Mouse (Mus musculus) G1E (cell line): ENCODE measurements around the gene Snx1. TPM values are rescaled to one million over a fixed set of nuclear protein-coding genes. Genes with fewer than 3 reads are reported as not detected.

Experiments
- ATAC-seq: 2 replicates; pipeline ENCODE4 v1.8.0; 2016; ENCODE audit warnings: mild to moderate bottlenecking; ENCODE audit not compliant: insufficient number of reproducible peaks, poor library complexity, low FRiP score, severe bottlenecking; ENCODE audit errors: extremely low read depth
- DNase-seq: peaks from one replicate; pipeline ENCODE4 v3.0.0; 2012; ENCODE audit warnings: low spot score
- H3K27me3 ChIP-seq: 2 replicates; pipeline ENCODE4 v1.6.1; 2012; ENCODE audit warnings: mild to moderate bottlenecking, low read length, inconsistent platforms; ENCODE audit not compliant: insufficient read depth
- H3K36me3 ChIP-seq: replicated peaks from 2 replicates; pipeline ENCODE3; 2012; ENCODE audit warnings: mild to moderate bottlenecking, inconsistent platforms
- H3K4me1 ChIP-seq: 2 replicates; pipeline ENCODE4 v1.6.1; 2012; ENCODE audit warnings: low read depth, low read length, inconsistent platforms, mixed read lengths; ENCODE audit not compliant: insufficient read depth
- H3K4me3 ChIP-seq: 2 replicates; pipeline ENCODE4 v1.5.1; 2012; ENCODE audit warnings: low read depth, mild to moderate bottlenecking, inconsistent platforms, low read length, moderate library complexity, mixed read lengths
- H3K9me3 ChIP-seq: replicated peaks from 2 replicates; pipeline ENCODE4 v1.6.1; 2012; ENCODE audit warnings: inconsistent platforms
- CTCF ChIP-seq: IDR thresholded peaks from 2 replicates; pipeline ENCODE4 v1.5.1; 2012; ENCODE audit warnings: low read depth, low read length, inconsistent platforms, mixed read lengths
- GATA1 ChIP-seq: IDR thresholded peaks from 2 replicates; pipeline ENCODE4 v1.6.1; 2012; ENCODE audit warnings: borderline replicate concordance, low read length, inconsistent platforms, mixed read lengths
- GATA2 ChIP-seq: IDR thresholded peaks from 2 replicates; pipeline ENCODE4 v1.6.1; 2012; ENCODE audit warnings: low read depth, low read length, inconsistent platforms, borderline replicate concordance
- POLR2AphosphoS5 ChIP-seq: IDR thresholded peaks from 2 replicates; pipeline ENCODE4 v1.6.1; 2012; ENCODE audit warnings: low read depth, low read length, inconsistent platforms; ENCODE audit not compliant: insufficient replicate concordance
- TAL1 ChIP-seq: conservative IDR thresholded peaks from 2 replicates; pipeline ENCODE4 v1.6.1; 2012; ENCODE audit warnings: low read depth, low read length, inconsistent platforms, mixed read lengths
- polyA plus RNA-seq: library from polyadenylated mRNA; stranded (reverse); fragments of >175 nt; gene quantifications from 2 replicates; pipeline ENCODE4 v1.2.3, GENCODE M21; 2012
- total RNA-seq, 2 experiments: library from RNA; stranded (forward) in 1 of 2; stranded (reverse) in 1 of 2; fragments of 200-1000 nt in 1 of 2; fragments of >200 nt in 1 of 2; fragmentation: Nextera tagmentation in 1 of 2; gene quantifications; 2 replicates each; pipeline ENCODE4 v1.2.3; 2014 to 2017

Snx1 gene
- total and polyA plus RNA-seq, 3 experiments = 81.1 to 230 (median 227) TPM

GRCm38 (mm10) chr9:66072754-66073153 is 53.6 kb downstream of the Snx1 start:
- Histone ChIP-seq H3K4me3 (no peak overlapping the region), H3K27me3 (peaks cover 48% of the 10 kb centered on the region), H3K36me3 (peaks cover 1% of the 10 kb centered on the region), H3K9me3 (peaks cover 3% of the 10 kb centered on the region; the same call in 1 of the 2 replicates), H3K4me1 (peaks cover 23% of the 10 kb centered on the region)
- ATAC-seq = no peak
- no peak for TF ChIP-seq CTCF
- TF ChIP-seq GATA2 = no peak
- TF ChIP-seq GATA1 = no peak
- TF ChIP-seq TAL1 = no peak
- no peak for TF ChIP-seq POLR2AphosphoS5
- DNase-seq = no peak

- no peak for TF ChIP-seq TAL1
- TF ChIP-seq CTCF = no peak
- no peak for TF ChIP-seq POLR2AphosphoS5
- TF ChIP-seq GATA1 = no peak
- no peak for TF ChIP-seq GATA2
- Histone ChIP-seq H3K4me3 (no peak overlapping the region), H3K9me3 (peaks cover 3% of the 10 kb centered on the region; the same call in 1 of the 2 replicates), H3K27me3 (peaks cover 37% of the 10 kb centered on the region), H3K4me1 (peaks cover 23% of the 10 kb centered on the region), H3K36me3 (peaks cover 27% of the 10 kb centered on the region)
- ATAC-seq = no peak
- no peak for DNase-seq
Observed at GRCm38 (mm10) chr9:66070151-66070550, 56.2 kb downstream of the Snx1 start.

- TF ChIP-seq POLR2AphosphoS5 (no peak), GATA1 (no peak), GATA2 (no peak), TAL1 (peak; percentile 22; the same call in 1 of the 2 replicates)
- peaks cover 31% of the 10 kb centered on the region for H3K27me3 ChIP-seq
- peak within 1 kb of the TSS; percentile 71 for H3K4me3 ChIP-seq
- DNase-seq = peak; percentile 79
- ATAC-seq = peak; percentile 87
- peaks cover 23% of the 10 kb centered on the region for H3K4me1 ChIP-seq
- H3K36me3 ChIP-seq = peaks cover 31% of the 10 kb centered on the region
- H3K9me3 ChIP-seq = peaks cover 3% of the 10 kb centered on the region; the same call in 1 of the 2 replicates
Observed at GRCm38 (mm10) chr9:66069583-66069982, 56.8 kb downstream of the Snx1 start, which contains the start of gene Snx22. Snx22 (minus strand) TSS chr9:66069719.

DNA sequence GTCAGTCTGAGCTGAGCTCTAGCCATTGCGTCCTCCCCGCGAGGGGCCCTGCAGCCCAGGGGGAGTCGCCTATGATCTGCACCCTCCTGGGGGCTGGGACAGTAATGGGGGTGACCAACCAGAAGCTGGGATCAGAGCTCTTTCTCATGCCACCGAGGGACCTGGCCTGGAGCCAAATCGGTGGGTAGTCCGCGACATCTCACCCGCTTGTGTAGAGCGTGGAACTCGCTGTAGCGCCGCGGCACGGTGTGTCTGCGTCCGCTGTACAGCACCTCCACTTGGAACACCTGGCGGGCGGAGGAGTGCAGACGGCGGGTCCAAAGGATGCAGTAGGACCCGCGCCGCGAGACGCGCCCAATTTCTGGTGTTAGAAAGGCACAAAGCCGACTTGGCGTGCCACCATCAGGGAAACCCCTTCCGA is 57.4 kb downstream of the Snx1 start:
- DNase-seq (no peak), ATAC-seq (no peak)
- H3K36me3 ChIP-seq = peaks cover 37% of the 10 kb centered on the region
- TF ChIP-seq GATA2 (no peak), CTCF (no peak), GATA1 (no peak), POLR2AphosphoS5 (no peak), TAL1 (no peak)
- H3K27me3 ChIP-seq = peaks cover 26% of the 10 kb centered on the region
- peak overlapping the region; percentile 71; the same call in 1 of the 2 replicates for H3K4me3 ChIP-seq
- H3K9me3 ChIP-seq = 0 out of 2 replicates have a peak, but pooled peaks cover 3% of the 10 kb centered on the region
- H3K4me1 ChIP-seq = peaks cover 23% of the 10 kb centered on the region

GRCm38 (mm10) chr9:66068056-66068455 is 58.3 kb downstream of the Snx1 start:
- Histone ChIP-seq H3K4me3 (no peak overlapping the region), H3K9me3 (0 out of 2 replicates have a peak, but pooled peaks cover 3% of the 10 kb centered on the region), H3K36me3 (peaks cover 46% of the 10 kb centered on the region), H3K27me3 (peaks cover 20% of the 10 kb centered on the region), H3K4me1 (peaks cover 25% of the 10 kb centered on the region)
- DNase-seq (no peak), ATAC-seq (no peak)
- no peak for TF ChIP-seq GATA1
- no peak for TF ChIP-seq CTCF
- TF ChIP-seq GATA2 = no peak
- no peak for TF ChIP-seq POLR2AphosphoS5
- TF ChIP-seq TAL1 = no peak

GRCm38 (mm10) chr9:66067542-66067941 is 58.8 kb downstream of the Snx1 start:
- peaks cover 30% of the 10 kb centered on the region for H3K4me1 ChIP-seq
- DNase-seq (no peak), ATAC-seq (no peak)
- TF ChIP-seq POLR2AphosphoS5 = no peak
- TF ChIP-seq GATA1 = no peak
- TF ChIP-seq CTCF = peak; percentile 33; the same call in 1 of the 2 replicates
- TF ChIP-seq GATA2 = no peak
- TF ChIP-seq TAL1 = no peak
- peaks cover 51% of the 10 kb centered on the region for H3K36me3 ChIP-seq
- no peak overlapping the region for H3K4me3 ChIP-seq
- peaks cover 15% of the 10 kb centered on the region for H3K27me3 ChIP-seq
- H3K9me3 ChIP-seq = 0 out of 2 replicates have a peak, but pooled peaks cover 3% of the 10 kb centered on the region

GRCm38 (mm10) chr9:66066791-66067190 is 59.6 kb downstream of the Snx1 start:
- DNase-seq = no peak
- no peak overlapping the region for H3K4me3 ChIP-seq

More at GRCm38 (mm10) chr9:66066791-66067190, 59.6 kb downstream of the Snx1 start:
- TF ChIP-seq CTCF (no peak), GATA2 (no peak), TAL1 (no peak), POLR2AphosphoS5 (no peak), GATA1 (no peak)
- Histone ChIP-seq H3K36me3 (peaks cover 55% of the 10 kb centered on the region), H3K27me3 (peaks cover 14% of the 10 kb centered on the region), H3K4me1 (peaks cover 31% of the 10 kb centered on the region), H3K9me3 (0 out of 2 replicates have a peak, but pooled peaks cover 3% of the 10 kb centered on the region)
- no peak for ATAC-seq
